Mouse (Mus musculus) mesoderm, embryonic 11.5 days (tissue): Measurements from ENCODE around the gene Cklf.
"Not testable (repeated sequence)": the region's sequence is repeated elsewhere in the genome, so short reads cannot be mapped to it uniquely, and the experiment has no call there.

Source experiments
- DNase-seq: peaks from one replicate; pipeline ENCODE4 v3.0.0-alpha.2; 2012; ENCODE audit warnings: low read depth, low spot score

The Cklf gene

DNA sequence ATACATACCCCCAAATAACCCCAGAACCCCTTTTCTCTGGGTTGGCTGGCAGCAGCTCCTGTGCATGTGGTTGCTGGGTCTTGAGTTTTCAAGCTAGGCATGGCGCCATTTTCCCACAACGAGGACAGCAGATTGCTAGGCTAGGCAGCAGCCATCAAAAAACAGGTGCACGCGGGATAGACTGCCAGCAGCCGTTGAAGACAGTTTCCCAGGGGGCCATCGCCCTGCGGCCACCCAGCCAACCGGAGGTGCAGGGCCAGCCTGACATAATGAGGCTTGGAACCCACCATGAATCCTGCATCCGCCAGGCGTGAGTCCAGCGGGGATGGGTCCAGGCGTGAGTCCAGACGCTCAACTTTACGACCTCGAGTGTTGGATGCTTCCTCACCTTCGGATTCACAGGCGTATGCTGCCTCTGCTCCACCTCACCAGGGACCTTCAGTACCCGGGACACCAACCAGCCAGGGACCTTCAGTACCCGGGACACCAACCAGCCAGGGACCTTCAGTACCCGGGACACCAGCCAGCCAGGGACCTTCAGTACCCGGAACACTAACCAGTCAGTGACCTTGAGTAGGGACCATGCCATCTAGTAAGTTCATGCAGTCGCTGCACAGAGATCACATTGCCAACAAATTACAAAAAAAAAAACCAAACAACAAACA lies 13.7 kb downstream of the Cklf start:
- not testable (repeated sequence) for DNase-seq

DNA sequence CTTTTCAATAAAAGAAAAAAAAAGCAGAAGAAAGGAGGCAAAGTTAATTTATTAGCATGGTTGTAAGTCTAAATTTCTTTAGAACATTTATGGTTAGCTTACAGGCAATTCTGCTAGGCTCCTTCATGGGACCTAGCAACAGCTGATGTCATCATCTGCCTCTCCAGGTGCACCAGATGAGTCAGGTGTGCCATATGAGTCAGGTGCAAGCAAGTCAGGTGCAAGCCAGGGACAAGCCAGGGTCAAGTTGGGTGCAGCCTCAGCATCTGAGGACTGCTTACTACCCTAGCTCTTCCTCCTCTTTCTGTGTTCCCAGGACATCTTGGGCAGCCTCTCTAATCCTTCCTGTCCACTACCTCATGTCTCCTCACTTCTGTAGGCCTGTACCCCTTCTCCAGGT lies 17.7 kb downstream of the Cklf start:
- DNase-seq = no peak

DNA sequence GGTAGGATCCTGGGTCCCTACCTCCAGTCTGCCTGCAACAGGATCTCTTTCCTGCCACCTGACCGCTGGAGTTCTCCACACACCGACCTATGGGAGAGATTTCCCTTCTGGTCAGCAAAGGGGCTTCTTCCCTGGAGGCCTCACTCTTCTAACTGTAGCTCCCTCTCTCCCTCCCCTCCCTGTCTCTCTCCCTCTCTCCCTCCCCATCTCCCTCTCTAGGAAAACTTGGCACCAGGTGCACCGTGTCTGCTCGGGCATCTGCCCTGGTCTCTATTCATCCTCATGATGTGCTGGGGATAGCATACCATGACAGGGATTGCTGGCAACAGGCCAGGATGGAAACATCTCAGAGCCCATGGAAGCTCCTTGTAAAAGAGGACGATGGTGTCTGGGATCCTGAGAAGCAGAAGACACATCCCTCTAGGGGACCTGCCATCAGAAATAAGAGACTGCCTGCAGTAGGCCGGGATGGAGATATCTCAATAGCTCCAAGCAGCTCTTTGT lies 18.3 kb downstream of the Cklf start:
- DNase-seq = no peak

DNA sequence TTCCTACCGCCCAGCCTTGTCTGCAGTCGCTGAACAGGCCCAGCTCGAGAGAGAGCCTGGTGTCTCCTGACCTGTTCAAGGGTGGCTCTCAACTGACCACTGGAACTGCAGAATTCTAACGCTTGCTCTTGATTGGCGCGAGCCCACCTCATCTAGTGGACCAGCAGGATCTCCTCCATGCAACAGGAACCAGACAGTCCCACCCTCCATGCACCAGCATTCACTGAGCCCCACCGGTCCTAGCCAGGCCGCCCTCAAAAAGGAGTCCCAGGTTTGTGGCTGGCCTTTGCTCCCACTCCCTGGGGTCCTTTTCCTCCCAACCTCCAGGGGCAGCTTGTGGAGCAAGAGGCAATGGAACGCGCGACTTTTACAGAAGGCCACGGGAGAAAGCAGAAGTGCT lies 42.4 kb downstream of the Cklf start, which contains the start of gene Cmtm2a:
Gene Cmtm2a (minus strand): TSS at position 101 of the 400 bp plus-strand sequence.
- DNase-seq = not testable (repeated sequence)

DNA sequence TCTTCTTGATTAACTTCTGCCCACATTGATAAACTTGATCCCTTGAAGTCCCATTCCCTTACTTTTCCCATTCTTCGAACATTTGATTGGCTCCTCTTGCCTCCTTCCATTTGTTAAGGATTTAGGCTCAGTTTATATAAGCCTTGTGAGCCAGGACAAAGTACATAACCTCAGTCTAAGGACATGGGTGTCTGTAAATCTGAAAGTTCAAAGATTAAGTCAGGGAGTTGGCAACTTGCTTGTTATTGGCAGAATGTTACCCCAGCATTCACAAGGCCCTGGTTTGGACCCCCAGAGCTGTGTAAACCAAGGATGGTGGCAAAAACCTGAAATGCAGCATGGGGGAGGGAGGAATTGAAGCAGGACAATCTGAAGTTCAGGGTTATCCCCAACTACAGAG lies 43.7 kb downstream of the Cklf start:
- DNase-seq = no peak

DNA sequence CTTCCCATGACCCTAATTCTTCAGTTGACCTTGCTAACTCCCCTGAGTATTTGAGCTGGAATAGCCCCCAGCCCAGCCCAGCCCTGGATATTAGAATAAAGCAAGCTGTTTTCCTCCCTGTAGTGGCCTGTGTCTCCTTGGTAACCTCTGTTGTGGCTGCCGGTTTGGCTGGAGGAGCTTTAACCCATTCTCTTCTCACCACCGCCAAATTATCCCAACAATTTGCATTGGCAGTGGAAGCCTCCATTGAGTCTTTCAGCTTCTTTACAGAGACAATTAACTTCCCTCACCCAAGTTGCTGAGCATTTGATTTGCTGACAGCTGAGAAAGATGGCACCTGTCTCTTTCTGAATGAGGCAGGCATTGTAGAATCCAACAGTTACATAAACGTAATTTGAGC lies 50.9 kb downstream of the Cklf start:
- DNase-seq = peak; percentile 37

DNA sequence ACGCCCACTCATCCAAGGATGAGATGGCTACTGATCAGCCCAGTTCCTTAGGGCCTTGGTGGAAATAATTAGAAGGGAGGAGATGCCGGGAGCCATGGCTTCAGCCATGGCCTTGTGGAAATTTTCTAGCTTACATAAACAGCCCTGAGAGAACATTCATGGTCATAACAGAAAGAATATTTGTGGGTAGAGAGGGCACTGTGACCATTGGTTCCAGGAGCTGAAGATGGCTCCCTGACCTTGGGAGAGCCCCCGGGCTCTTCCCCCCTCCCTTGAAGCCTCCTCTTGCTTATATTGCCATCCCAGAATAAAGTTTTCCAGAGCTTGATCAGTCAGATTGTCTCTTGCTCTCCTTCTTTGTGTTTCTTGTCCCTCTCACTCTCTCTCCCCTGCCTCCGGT lies 51.9 kb downstream of the Cklf start:
- DNase-seq = not testable (repeated sequence)

DNA sequence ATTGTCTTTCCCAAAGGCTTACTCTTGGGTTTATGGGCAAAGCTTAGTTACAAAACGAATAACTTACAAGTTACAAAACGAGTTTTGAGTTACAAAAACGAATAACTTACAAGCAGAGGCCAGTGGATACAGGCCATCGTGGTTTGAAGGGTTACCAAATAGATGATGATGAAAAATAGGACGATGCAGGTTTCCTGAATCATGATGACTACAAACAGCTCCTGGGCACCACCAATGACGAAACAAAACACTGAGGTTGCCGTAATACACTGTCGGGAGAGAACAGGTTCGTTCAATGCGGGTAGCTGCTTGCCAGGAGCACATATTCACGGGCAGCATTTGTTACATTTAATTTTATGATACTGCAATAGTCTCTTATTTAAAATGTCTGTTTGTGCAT lies 54.3 kb downstream of the Cklf start:
- DNase-seq = no peak

DNA sequence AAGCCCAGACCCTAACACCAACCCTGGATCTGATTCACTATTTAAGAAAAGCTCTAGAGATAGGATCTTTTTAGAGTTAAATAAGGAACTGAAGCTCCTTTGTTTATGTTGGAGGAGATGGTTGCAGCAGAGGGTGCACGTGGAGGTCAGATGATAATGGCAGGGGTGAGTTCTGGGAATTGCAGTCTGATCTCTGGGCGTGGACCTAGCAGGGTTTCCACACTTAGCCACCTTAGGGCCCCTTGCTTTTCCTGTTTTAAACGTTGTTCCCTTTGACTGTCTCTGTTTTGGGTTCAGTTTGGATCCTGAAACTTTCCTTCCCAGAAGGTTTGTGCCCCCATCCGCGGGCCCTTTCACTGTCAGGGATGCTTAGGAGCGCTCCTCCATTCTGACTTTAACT lies 57.7 kb downstream of the Cklf start:
- not testable (repeated sequence) for DNase-seq

DNA sequence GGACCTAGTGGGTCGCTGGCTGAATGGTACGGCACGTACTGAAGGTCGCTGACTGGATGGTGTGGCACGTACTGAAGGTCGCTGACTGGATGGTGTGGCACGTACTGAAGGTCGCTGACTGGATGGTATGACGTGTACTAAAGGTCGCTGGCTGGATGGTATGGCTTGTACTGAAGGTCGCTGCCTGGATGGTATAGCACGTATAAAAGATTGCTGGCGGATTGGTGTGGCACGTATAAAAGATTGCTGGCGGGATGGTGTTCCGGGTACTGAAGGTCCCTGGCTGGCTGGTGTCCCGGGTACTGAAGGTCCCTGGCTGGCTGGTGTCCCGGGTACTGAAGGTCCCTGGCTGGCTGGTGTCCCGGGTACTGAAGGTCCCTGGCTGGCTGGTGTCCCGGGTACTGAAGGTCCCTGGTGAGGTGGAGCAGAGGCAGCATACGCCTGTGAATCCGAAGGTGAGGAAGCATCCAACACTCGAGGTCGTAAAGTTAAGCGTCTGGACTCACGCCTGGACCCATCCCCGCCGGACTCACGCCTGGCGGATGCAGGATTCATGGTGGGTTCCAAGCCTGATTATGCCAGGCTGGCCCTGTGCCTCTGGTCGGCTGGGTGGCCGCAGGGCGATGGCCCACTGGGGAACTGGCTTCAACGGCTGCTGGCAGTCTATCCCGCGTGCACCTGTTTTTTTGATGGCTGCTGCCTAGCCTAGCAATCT lies 58.9 kb downstream of the Cklf start, which contains the start of the genes Gm45711 and Cmtm1:
Gene Gm45711 (minus strand): TSS at position 641 of the 715 bp plus-strand sequence.
Gene Cmtm1 (minus strand): TSS at position 705 of the 715 bp plus-strand sequence.
- DNase-seq = not testable (repeated sequence)

DNA sequence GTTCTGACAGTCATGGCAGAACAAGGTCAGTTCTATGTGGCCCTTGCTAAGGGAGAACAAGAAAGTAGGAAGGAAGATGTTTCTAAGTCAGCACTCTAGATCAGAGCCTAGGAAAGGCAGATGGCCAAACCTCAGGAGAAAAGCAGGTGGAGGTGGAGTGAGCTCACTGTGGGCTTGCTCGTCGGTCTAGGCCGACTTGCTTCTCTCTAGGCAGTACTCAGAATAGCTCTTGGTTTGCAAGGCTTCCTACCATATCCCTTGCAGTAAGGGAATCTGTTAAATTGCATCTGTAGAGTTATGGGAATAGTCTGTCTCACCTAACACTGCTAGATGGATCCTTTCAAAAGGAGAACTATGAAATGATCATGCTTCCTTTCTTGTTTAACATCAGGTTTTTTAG lies 61.4 kb downstream of the Cklf start:
- not testable (repeated sequence) for DNase-seq

DNA sequence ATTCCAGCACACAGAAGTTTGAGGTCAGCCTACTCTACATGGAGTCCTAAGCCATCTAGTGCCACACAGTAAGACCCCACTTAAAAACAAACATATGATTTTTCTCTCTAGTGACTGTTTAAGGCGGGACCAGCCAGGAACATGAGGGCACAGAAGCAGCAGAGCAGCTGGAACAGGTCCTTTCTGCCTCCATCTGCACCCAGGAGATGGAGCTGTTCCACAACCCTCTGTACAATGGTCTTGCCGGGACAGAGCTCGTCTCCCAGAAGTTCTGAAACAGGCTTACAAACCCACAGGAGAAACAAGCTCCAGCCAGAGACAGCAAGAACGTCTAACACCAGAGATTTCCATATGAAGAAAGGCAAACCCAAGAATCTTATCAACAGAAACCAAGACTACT lies 62.6 kb downstream of the Cklf start:
- no peak for DNase-seq
